Mouse (Mus musculus) neural tube, embryonic 15.5 days (tissue): ENCODE results near the gene Trp53bp2. TPM values are rescaled to one million over a fixed set of nuclear protein-coding genes. Genes with fewer than 3 reads are reported as not detected.

Experiments
- ATAC-seq: fragments of 200-750 bp; cut with Nextera tagmentation; 2 replicates; pipeline ENCODE4 v1.8.0; 2017; ENCODE audit warnings: mild to moderate bottlenecking, moderate TSS enrichment, moderate library complexity; ENCODE audit not compliant: low FRiP score
- H3K27ac ChIP-seq: fragments of 300-500 bp; sonication (generic); replicated peaks from 2 replicates; pipeline ENCODE4 v1.5.1; 2015; ENCODE audit warnings: mild to moderate bottlenecking, inconsistent platforms
- H3K27me3 ChIP-seq: fragments of 300-500 bp; sonication (generic); replicated peaks from 2 replicates; pipeline ENCODE4 v1.6.1; 2015; ENCODE audit warnings: inconsistent platforms
- H3K36me3 ChIP-seq: fragments of 300-500 bp; sonication (generic); 2 replicates; pipeline ENCODE4 v1.6.1; 2015; ENCODE audit warnings: inconsistent platforms
- H3K4me1 ChIP-seq: fragments of 300-500 bp; sonication (generic); 2 replicates; pipeline ENCODE4 v1.6.1; 2015; ENCODE audit warnings: inconsistent platforms
- H3K4me2 ChIP-seq: fragments of 300-500 bp; sonication (generic); 2 replicates; pipeline ENCODE4 v1.6.1; 2015; ENCODE audit warnings: inconsistent platforms, mild to moderate bottlenecking, moderate library complexity
- H3K4me3 ChIP-seq: fragments of 300-500 bp; sonication (generic); replicated peaks from 2 replicates; pipeline ENCODE4 v1.5.1; 2015; ENCODE audit warnings: mild to moderate bottlenecking, inconsistent platforms
- H3K9ac ChIP-seq: fragments of 300-500 bp; sonication (generic); replicated peaks from 2 replicates; pipeline ENCODE4 v1.6.1; 2015; ENCODE audit warnings: mild to moderate bottlenecking, inconsistent platforms
- H3K9me3 ChIP-seq: fragments of 300-500 bp; sonication (generic); replicated peaks from 2 replicates; pipeline ENCODE4 v1.6.1; 2016; ENCODE audit warnings: inconsistent platforms
- WGBS: fragments of 180-500 bp; shearing (Covaris S2); methylation state at CpG from one replicate; pipeline ENCODE4 v1.1.7; 2015; ENCODE audit warnings: mixed read lengths; 5-methylcytosine and 5-hydroxymethylcytosine counted together
- polyA plus RNA-seq: library from polyadenylated mRNA; unstranded; fragments of >200 nt; fragmentation: Nextera tagmentation; extraction: Ambion mirVana; gene quantifications from 2 replicates; pipeline ENCODE4 v1.2.1, GENCODE M21; 2015

Trp53bp2 gene
- polyA plus RNA-seq = 14.6 and 17.4 TPM in 2 replicates

GRCm38 (mm10) chr1:182408684-182409327 is at the start of gene Trp53bp2:
TSS of gene Trp53bp2 (plus strand) at chr1:182409172.
- under 1% methylated on average over 58 of the region's 71 CpGs for WGBS
- H3K27me3 ChIP-seq = no peaks in the 10 kb centered on the region
- H3K4me2 ChIP-seq = peak within 1 kb of the TSS; percentile 72
- no peaks in the 10 kb centered on the region for H3K36me3 ChIP-seq
- peak; percentile 94 for ATAC-seq
- H3K9ac ChIP-seq = peak within 1 kb of the TSS; percentile 86
- no peaks in the 10 kb centered on the region for H3K9me3 ChIP-seq
- H3K4me3 ChIP-seq = peak within 1 kb of the TSS; percentile 88
- peaks cover 32% of the 10 kb centered on the region for H3K4me1 ChIP-seq
- H3K27ac ChIP-seq = peak within 1 kb of the TSS; percentile 98

GRCm38 (mm10) chr1:182362703-182363102 is 46.3 kb upstream of the Trp53bp2 start:
- no peaks in the 10 kb centered on the region for H3K27me3 ChIP-seq
- H3K4me3 ChIP-seq = no peak overlapping the region
- no peak overlapping the region for H3K4me2 ChIP-seq
- WGBS = 95% methylated on average over 5 of the region's 5 CpGs
- no peaks in the 10 kb centered on the region for H3K9me3 ChIP-seq
- H3K4me1 ChIP-seq = no peaks in the 10 kb centered on the region
- H3K27ac ChIP-seq = no peak overlapping the region
- ATAC-seq = no peak
- no peaks in the 10 kb centered on the region for H3K36me3 ChIP-seq
- no peak overlapping the region for H3K9ac ChIP-seq

- Histone ChIP-seq H3K4me3 (no peak overlapping the region), H3K9me3 (no peaks in the 10 kb centered on the region), H3K4me1 (no peaks in the 10 kb centered on the region), H3K9ac (no peak overlapping the region), H3K27ac (no peak overlapping the region), H3K36me3 (no peaks in the 10 kb centered on the region), H3K4me2 (no peak overlapping the region), H3K27me3 (no peaks in the 10 kb centered on the region)
- ATAC-seq = no peak
- WGBS = 57% methylated on average over 12 of the region's 12 CpGs
Measured at GRCm38 (mm10) chr1:182363683-182364404, 45.1 kb upstream of the Trp53bp2 start.

GRCm38 (mm10) chr1:182368309-182368708 is 40.7 kb upstream of the Trp53bp2 start:
- H3K27ac ChIP-seq = no peak overlapping the region
- no peaks in the 10 kb centered on the region for H3K27me3 ChIP-seq
- no peak overlapping the region for H3K4me3 ChIP-seq
- H3K36me3 ChIP-seq = no peaks in the 10 kb centered on the region
- no peak overlapping the region for H3K4me2 ChIP-seq
- WGBS = 77% methylated on average over 7 of the region's 7 CpGs
- no peaks in the 10 kb centered on the region for H3K4me1 ChIP-seq
- no peak overlapping the region for H3K9ac ChIP-seq
- no peaks in the 10 kb centered on the region for H3K9me3 ChIP-seq
- ATAC-seq = no peak

- ATAC-seq = no peak
- H3K27me3 ChIP-seq = 0 out of 2 replicates have a peak, but pooled peaks cover 2% of the 10 kb centered on the region
- no peaks in the 10 kb centered on the region for H3K36me3 ChIP-seq
- no peak overlapping the region for H3K9ac ChIP-seq
- no peaks in the 10 kb centered on the region for H3K4me1 ChIP-seq
- H3K9me3 ChIP-seq = no peaks in the 10 kb centered on the region
- H3K4me2 ChIP-seq = no peak overlapping the region
- 67% methylated on average over 8 of the region's 8 CpGs for WGBS
- no peak overlapping the region for H3K27ac ChIP-seq
- no peak overlapping the region for H3K4me3 ChIP-seq
Measured at GRCm38 (mm10) chr1:182368782-182369181, 40.2 kb upstream of the Trp53bp2 start.

- no peak overlapping the region for H3K4me3 ChIP-seq
- H3K27ac ChIP-seq = no peak overlapping the region
- H3K4me1 ChIP-seq = no peaks in the 10 kb centered on the region
- H3K4me2 ChIP-seq = no peak overlapping the region
- H3K9me3 ChIP-seq = no peaks in the 10 kb centered on the region
- H3K27me3 ChIP-seq = 0 out of 2 replicates have a peak, but pooled peaks cover 2% of the 10 kb centered on the region
- ATAC-seq = no peak
- H3K36me3 ChIP-seq = no peaks in the 10 kb centered on the region
- WGBS = 81% methylated on average over 4 of the region's 4 CpGs
- no peak overlapping the region for H3K9ac ChIP-seq
Measured at GRCm38 (mm10) chr1:182369435-182369834, 39.5 kb upstream of the Trp53bp2 start.

- peaks cover 2% of the 10 kb centered on the region; the same call in 1 of the 2 replicates for H3K27me3 ChIP-seq
- no peak for ATAC-seq
- no peak overlapping the region for H3K4me2 ChIP-seq
- peaks cover 8% of the 10 kb centered on the region for H3K4me1 ChIP-seq
- H3K9ac ChIP-seq = no peak overlapping the region
- no peaks in the 10 kb centered on the region for H3K9me3 ChIP-seq
- 77% methylated on average over 8 of the region's 8 CpGs for WGBS
- H3K4me3 ChIP-seq = no peak overlapping the region
- H3K27ac ChIP-seq = no peak overlapping the region
- no peaks in the 10 kb centered on the region for H3K36me3 ChIP-seq
Measured at GRCm38 (mm10) chr1:182371891-182372290, 37.1 kb upstream of the Trp53bp2 start.

GRCm38 (mm10) chr1:182376221-182376620 is 32.8 kb upstream of the Trp53bp2 start:
- Histone ChIP-seq H3K36me3 (no peaks in the 10 kb centered on the region), H3K27me3 (peaks cover 2% of the 10 kb centered on the region; the same call in 1 of the 2 replicates), H3K4me3 (no peak overlapping the region), H3K4me2 (peak overlapping the region; percentile 39), H3K4me1 (peaks cover 8% of the 10 kb centered on the region), H3K9ac (no peak overlapping the region), H3K9me3 (no peaks in the 10 kb centered on the region), H3K27ac (no peak overlapping the region)
- WGBS = 17% methylated on average over 8 of the region's 8 CpGs
- peak; percentile 57; the same call in 1 of the 2 replicates for ATAC-seq

GRCm38 (mm10) chr1:182376826-182377225 is 32.1 kb upstream of the Trp53bp2 start:
- Histone ChIP-seq H3K27me3 (peaks cover 2% of the 10 kb centered on the region; the same call in 1 of the 2 replicates), H3K27ac (no peak overlapping the region), H3K36me3 (no peaks in the 10 kb centered on the region), H3K4me3 (no peak overlapping the region), H3K4me2 (no peak overlapping the region), H3K9ac (no peak overlapping the region), H3K4me1 (peaks cover 8% of the 10 kb centered on the region), H3K9me3 (no peaks in the 10 kb centered on the region)
- WGBS = 81% methylated on average over 7 of the region's 7 CpGs
- ATAC-seq = no peak

- Histone ChIP-seq H3K4me3 (no peak overlapping the region), H3K9ac (no peak overlapping the region), H3K4me2 (no peak overlapping the region), H3K36me3 (no peaks in the 10 kb centered on the region), H3K27ac (no peak overlapping the region), H3K4me1 (peaks cover 8% of the 10 kb centered on the region), H3K27me3 (peaks cover 2% of the 10 kb centered on the region; the same call in 1 of the 2 replicates), H3K9me3 (no peaks in the 10 kb centered on the region)
- no peak for ATAC-seq
- WGBS = 77% methylated on average over 6 of the region's 6 CpGs
Measured at GRCm38 (mm10) chr1:182377519-182377918, 31.5 kb upstream of the Trp53bp2 start.

- Histone ChIP-seq H3K9me3 (no peaks in the 10 kb centered on the region), H3K4me3 (no peak overlapping the region), H3K9ac (no peak overlapping the region), H3K4me1 (peaks cover 8% of the 10 kb centered on the region), H3K36me3 (no peaks in the 10 kb centered on the region), H3K27me3 (peaks cover 2% of the 10 kb centered on the region; the same call in 1 of the 2 replicates), H3K4me2 (no peak overlapping the region), H3K27ac (no peak overlapping the region)
- 87% methylated on average over 11 of the region's 11 CpGs for WGBS
- ATAC-seq = no peak
Measured at GRCm38 (mm10) chr1:182378205-182378835, 30.7 kb upstream of the Trp53bp2 start.
